Mouse (Mus musculus) neural tube, embryonic 13.5 days (tissue): Measurements from ENCODE around the gene Tecta. TPM values are rescaled to one million over a fixed set of nuclear protein-coding genes. Genes with fewer than 3 reads are reported as not detected.

Experiments
- ATAC-seq: fragments of 200-750 bp; cut with Nextera tagmentation; 2 replicates; pipeline ENCODE4 v1.8.0; 2017; ENCODE audit warnings: low read depth, mild to moderate bottlenecking, moderate TSS enrichment, moderate library complexity
- H3K27ac ChIP-seq: fragments of 300-500 bp; sonication (generic); replicated peaks from 2 replicates; pipeline ENCODE4 v1.5.1; 2015; ENCODE audit warnings: moderate library complexity, mild to moderate bottlenecking, inconsistent platforms
- H3K27me3 ChIP-seq: fragments of 300-500 bp; sonication (generic); 2 replicates; pipeline ENCODE4 v1.6.1; 2015; ENCODE audit warnings: mild to moderate bottlenecking, inconsistent platforms
- H3K36me3 ChIP-seq: fragments of 300-500 bp; sonication (generic); 2 replicates; pipeline ENCODE4 v1.6.1; 2015; ENCODE audit warnings: mild to moderate bottlenecking, inconsistent platforms
- H3K4me1 ChIP-seq: fragments of 300-500 bp; sonication (generic); replicated peaks from 2 replicates; pipeline ENCODE4 v1.6.1; 2015; ENCODE audit warnings: inconsistent platforms
- H3K4me2 ChIP-seq: fragments of 300-500 bp; sonication (generic); 2 replicates; pipeline ENCODE4 v1.6.1; 2015; ENCODE audit warnings: inconsistent platforms, mild to moderate bottlenecking, moderate library complexity
- H3K4me3 ChIP-seq: fragments of 300-500 bp; sonication (generic); 2 replicates; pipeline ENCODE4 v1.5.1; 2015; ENCODE audit warnings: mild to moderate bottlenecking, inconsistent platforms
- H3K9ac ChIP-seq: fragments of 300-500 bp; sonication (generic); 2 replicates; pipeline ENCODE4 v1.6.1; 2015; ENCODE audit warnings: moderate library complexity, mild to moderate bottlenecking, inconsistent platforms
- H3K9me3 ChIP-seq: fragments of 300-500 bp; sonication (generic); 2 replicates; pipeline ENCODE4 v1.6.1; 2016; ENCODE audit warnings: inconsistent platforms
- WGBS: fragments of 180-500 bp; shearing (Covaris S2); methylation state at CpG from one replicate; pipeline ENCODE4 v1.1.7; 2015; 5-methylcytosine and 5-hydroxymethylcytosine counted together
- polyA plus RNA-seq: library from polyadenylated mRNA; unstranded; fragments of >200 nt; fragmentation: Nextera tagmentation; extraction: Ambion mirVana; gene quantifications from 2 replicates; pipeline ENCODE4 v1.2.1, GENCODE M21; 2015

Gene Tecta
- polyA plus RNA-seq, 1 experiment from 2014 or later: 0.74 TPM

DNA sequence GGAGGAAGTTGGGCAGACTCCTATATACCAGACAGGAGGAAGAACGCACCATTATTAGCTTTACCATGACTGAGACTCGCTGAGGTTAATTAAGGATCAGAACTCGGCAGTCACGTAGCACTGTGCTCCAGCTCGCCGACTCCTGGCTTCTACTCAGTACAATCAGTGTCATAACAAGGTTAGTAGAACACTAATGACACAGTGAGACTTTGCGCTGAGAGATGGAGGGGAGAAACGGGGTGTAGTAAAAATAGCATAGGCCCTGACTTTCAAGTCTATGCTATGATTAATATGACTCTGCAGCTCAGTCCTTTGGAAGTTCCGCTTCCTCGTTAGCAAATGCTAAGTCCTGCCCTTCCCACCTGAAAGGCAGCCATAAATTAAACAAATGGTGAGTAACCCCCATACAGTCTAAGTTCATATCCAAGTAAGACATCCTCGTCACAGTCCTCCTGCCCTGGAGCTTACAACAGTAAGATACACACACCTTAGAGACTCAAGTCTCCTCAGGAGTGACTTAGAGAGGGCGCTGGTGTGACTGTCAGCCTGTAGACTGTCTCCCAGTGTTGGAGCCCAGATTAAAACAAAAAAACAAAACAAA lies 17.7 kb upstream of the Tecta start:
- H3K27ac ChIP-seq: no peak overlapping the region
- 86% methylated on average over 12 of the region's 12 CpGs for WGBS
- ATAC-seq: no peak
- H3K9me3 ChIP-seq: no peaks in the 10 kb centered on the region
- no peak overlapping the region for H3K4me3 ChIP-seq
- H3K27me3 ChIP-seq: no peaks in the 10 kb centered on the region
- H3K4me1 ChIP-seq: peaks cover 18% of the 10 kb centered on the region
- no peak overlapping the region for H3K4me2 ChIP-seq
- no peak overlapping the region for H3K9ac ChIP-seq
- peaks cover 39% of the 10 kb centered on the region for H3K36me3 ChIP-seq

DNA sequence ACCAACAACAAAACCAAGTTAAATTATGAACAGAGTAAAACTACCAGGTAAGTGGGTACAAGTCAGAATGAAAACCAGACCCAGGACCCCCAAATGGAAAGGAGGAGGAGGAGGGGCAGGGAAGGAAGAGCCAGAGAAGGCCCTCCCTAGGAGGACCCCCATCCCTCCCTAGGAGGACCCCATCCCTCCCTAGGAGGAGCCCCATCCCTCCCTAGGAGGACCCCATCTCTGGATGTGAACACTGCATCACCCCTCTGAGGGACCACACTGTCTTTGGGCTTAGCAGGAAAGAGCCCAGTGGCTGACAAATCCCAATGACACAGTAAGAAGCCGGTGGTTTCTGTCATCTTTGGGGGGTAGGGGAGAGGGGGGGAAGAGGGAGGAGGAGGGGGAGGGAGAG lies 15.5 kb upstream of the Tecta start:
- Histone ChIP-seq H3K27me3 (no peaks in the 10 kb centered on the region), H3K4me2 (no peak overlapping the region), H3K9ac (no peak overlapping the region), H3K4me1 (peaks cover 18% of the 10 kb centered on the region), H3K27ac (no peak overlapping the region), H3K36me3 (peaks cover 26% of the 10 kb centered on the region), H3K4me3 (no peak overlapping the region), H3K9me3 (no peaks in the 10 kb centered on the region)
- no peak for ATAC-seq
- 38% methylated on average over 1 of the region's 1 CpGs for WGBS

DNA sequence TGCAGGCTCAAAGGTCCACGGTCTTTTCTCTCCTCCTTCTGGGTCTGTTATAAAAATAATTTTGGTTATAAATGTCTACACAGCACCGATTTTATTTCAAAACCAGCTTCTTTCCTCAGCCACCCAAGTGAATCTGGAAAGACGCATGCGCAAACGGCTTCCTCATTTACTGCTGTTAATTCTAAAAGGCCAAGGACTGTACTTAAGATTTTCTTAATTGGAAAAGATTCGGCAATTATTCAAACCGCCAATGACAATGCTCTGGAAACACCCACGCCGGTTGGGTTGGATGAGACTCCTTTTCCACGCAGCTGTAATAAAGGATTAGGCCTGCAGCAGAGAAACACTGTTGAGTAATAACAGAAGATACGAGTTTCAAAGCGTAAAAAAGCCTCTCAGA lies 13.6 kb upstream of the Tecta start:
- Histone ChIP-seq H3K4me3 (no peak overlapping the region), H3K4me1 (peaks cover 18% of the 10 kb centered on the region), H3K9ac (no peak overlapping the region), H3K9me3 (no peaks in the 10 kb centered on the region), H3K36me3 (peaks cover 26% of the 10 kb centered on the region), H3K27ac (no peak overlapping the region), H3K4me2 (no peak overlapping the region), H3K27me3 (no peaks in the 10 kb centered on the region)
- WGBS: 60% methylated on average over 12 of the region's 12 CpGs
- no peak for ATAC-seq

DNA sequence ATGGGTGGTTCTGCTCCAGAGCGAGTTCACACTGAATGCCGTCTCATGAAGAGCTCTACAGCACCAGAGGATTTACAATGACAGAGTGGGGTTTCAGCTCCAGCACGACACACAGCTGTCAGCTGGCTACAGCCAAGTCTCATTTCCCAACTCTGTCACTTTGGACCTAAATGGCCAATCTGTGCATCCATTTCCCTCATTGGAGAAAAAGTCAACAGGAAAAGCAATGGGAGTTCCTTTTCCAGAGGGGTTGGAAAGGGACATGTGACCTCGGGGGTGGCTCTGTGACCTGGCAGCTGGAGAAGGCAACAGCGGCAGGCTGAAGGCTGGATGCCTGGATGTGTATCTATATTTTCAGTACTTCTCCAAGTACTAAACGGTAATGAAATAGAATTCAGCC lies 11.6 kb upstream of the Tecta start:
- WGBS: 87% methylated on average over 6 of the region's 6 CpGs
- Histone ChIP-seq H3K27ac (no peak overlapping the region), H3K4me1 (peaks cover 18% of the 10 kb centered on the region), H3K27me3 (no peaks in the 10 kb centered on the region), H3K9me3 (no peaks in the 10 kb centered on the region), H3K4me2 (no peak overlapping the region), H3K4me3 (no peak overlapping the region), H3K9ac (no peak overlapping the region), H3K36me3 (peaks cover 14% of the 10 kb centered on the region)
- ATAC-seq: no peak

DNA sequence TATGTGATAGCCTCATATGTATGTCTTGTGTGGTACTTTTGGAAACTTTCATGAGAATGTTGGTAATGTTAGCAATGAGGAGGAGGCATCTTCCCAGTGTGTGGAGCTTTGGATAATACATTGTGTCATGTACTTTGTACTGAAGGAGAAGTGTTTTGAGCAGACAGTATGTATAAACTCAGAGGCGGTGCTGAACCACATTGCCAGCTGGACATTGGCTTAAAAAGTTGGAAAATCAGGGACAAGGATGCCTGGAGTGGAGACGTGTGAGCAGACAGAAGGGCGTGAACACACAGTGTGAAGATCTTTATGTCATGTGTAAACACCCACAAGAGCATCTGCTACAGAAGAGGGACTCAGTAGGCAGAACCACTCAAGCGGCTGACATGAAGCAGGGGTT lies 6.0 kb upstream of the Tecta start:
- 0 out of 2 replicates have a peak, but pooled peaks cover 5% of the 10 kb centered on the region for H3K4me1 ChIP-seq
- H3K27ac ChIP-seq: no peak overlapping the region
- no peak for ATAC-seq
- H3K4me2 ChIP-seq: no peak overlapping the region
- WGBS: 85% methylated on average over 4 of the region's 4 CpGs
- no peak overlapping the region for H3K9ac ChIP-seq
- H3K36me3 ChIP-seq: no peaks in the 10 kb centered on the region
- H3K9me3 ChIP-seq: no peaks in the 10 kb centered on the region
- no peak overlapping the region for H3K4me3 ChIP-seq
- H3K27me3 ChIP-seq: no peaks in the 10 kb centered on the region

DNA sequence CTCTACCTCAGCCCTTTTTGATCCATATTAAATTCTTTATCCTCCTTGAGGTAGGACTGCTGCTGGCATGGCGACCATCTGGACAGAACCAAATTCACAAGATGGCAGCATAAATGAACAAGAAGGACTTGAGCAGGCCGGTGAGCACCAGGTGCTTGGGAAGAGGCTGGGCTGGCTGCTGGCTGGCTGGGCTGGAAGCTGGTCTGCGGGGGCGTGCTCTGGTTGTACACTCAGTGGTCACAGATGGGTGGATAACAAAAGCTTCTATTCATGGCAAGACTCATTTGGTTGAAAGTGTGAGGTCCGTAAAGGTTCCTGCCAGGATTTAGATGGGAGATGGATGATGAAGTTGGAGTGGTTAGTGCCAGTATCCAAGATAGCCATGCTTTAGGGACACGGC lies 1.8 kb upstream of the Tecta start:
- Histone ChIP-seq H3K4me2 (no peak overlapping the region), H3K27me3 (peaks cover 9% of the 10 kb centered on the region; the same call in 1 of the 2 replicates), H3K36me3 (no peaks in the 10 kb centered on the region), H3K9ac (no peak overlapping the region), H3K4me1 (peaks cover 14% of the 10 kb centered on the region), H3K27ac (no peak overlapping the region), H3K9me3 (no peaks in the 10 kb centered on the region), H3K4me3 (no peak overlapping the region)
- no peak for ATAC-seq
- WGBS: 56% methylated on average over 6 of the region's 6 CpGs

DNA sequence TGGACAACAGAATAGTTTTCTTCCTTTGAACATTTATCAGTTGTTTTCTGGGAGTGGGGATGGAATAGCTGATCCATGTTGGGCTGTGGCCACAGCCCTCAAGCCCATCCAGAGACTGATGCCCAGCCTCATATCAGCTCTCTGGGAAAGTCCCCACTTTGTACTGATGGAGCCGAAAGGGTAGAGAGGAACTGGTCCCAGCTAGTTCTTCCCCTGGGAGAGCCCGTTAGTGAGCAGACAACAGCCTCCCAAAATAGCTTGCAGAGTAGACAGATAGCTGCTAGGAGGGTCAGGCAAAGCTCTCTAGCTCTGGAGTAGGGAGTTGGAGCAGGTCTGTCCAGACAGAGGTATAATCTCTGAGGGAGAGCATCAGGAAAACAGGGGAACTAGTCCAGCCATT lies 3.6 kb downstream of the Tecta start:
- 86% methylated on average over 2 of the region's 2 CpGs for WGBS
- no peak overlapping the region for H3K4me3 ChIP-seq
- H3K9ac ChIP-seq: no peak overlapping the region
- H3K27ac ChIP-seq: no peak overlapping the region
- peaks cover 9% of the 10 kb centered on the region; the same call in 1 of the 2 replicates for H3K27me3 ChIP-seq
- no peak for ATAC-seq
- peaks cover 34% of the 10 kb centered on the region for H3K4me1 ChIP-seq
- no peaks in the 10 kb centered on the region for H3K9me3 ChIP-seq
- no peak overlapping the region for H3K4me2 ChIP-seq
- H3K36me3 ChIP-seq: no peaks in the 10 kb centered on the region

DNA sequence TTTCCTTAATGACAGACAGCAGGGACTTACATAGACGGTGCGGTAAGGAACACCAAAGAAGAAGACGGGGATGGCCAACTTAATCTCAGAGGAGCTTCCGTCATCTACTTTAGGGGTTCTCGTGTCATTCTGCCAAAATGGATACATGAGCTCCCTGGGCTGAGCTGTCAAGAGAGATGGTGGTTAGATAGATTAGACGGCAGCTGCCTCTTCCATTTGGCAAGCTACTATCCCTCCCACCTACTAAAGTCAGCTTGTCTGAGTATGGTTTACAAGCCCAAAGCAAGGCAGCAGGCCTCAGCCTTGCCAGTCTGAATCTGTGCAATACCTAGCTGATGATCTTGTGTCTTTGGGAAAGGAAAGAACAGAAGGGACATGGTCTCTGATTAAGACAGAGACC lies 4.8 kb downstream of the Tecta start:
- H3K4me1 ChIP-seq: peaks cover 46% of the 10 kb centered on the region
- WGBS: 59% methylated on average over 6 of the region's 6 CpGs
- no peak overlapping the region for H3K27ac ChIP-seq
- no peak for ATAC-seq
- H3K36me3 ChIP-seq: no peaks in the 10 kb centered on the region
- H3K4me2 ChIP-seq: no peak overlapping the region
- no peak overlapping the region for H3K4me3 ChIP-seq
- H3K9me3 ChIP-seq: no peaks in the 10 kb centered on the region
- no peak overlapping the region for H3K9ac ChIP-seq
- H3K27me3 ChIP-seq: peaks cover 9% of the 10 kb centered on the region; the same call in 1 of the 2 replicates

DNA sequence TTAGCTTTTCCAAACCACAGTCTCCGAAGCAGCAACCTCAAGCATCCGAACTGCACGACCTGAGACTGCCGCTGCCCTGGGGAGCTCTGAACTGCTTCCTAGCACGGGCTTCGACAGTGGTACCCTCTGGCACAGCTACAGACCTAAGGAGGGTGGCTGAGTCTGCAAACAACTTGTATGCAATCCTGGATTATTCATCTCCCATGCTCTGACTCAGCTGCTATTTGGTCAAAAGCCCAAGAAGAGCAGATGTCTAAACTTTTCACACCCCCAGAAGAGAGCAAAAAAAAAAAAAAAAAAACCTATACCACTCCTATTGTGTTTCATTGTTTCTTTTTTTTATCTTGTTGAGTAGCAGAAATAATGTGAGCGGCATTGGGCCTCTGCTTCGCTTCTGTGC lies 5.4 kb downstream of the Tecta start:
- peaks cover 4% of the 10 kb centered on the region; the same call in 1 of the 2 replicates for H3K27me3 ChIP-seq
- H3K9ac ChIP-seq: no peak overlapping the region
- no peak for ATAC-seq
- H3K4me3 ChIP-seq: no peak overlapping the region
- H3K4me1 ChIP-seq: peaks cover 45% of the 10 kb centered on the region
- no peaks in the 10 kb centered on the region for H3K9me3 ChIP-seq
- 68% methylated on average over 8 of the region's 8 CpGs for WGBS
- no peak overlapping the region for H3K4me2 ChIP-seq
- H3K27ac ChIP-seq: no peak overlapping the region
- H3K36me3 ChIP-seq: no peaks in the 10 kb centered on the region

DNA sequence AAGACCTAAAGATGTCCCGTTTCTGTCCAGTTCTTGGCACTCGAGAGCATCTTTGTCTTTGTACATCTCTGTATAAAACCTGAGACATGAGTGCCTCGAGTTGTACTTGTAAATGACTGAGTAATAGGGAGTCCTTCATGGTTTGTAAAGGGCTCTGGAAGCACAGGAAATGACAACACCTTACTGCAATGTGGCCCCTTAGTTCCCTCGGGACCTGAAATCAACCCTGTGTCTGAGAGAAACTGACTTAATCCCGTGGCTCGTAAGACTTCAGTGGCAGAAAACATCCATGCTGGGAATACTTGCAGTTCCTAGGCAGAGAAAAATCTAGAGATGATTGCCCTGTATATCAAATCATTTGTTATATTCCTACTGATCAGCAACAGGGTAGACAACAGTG lies 6.8 kb downstream of the Tecta start:
- H3K4me2 ChIP-seq: no peak overlapping the region
- H3K4me3 ChIP-seq: no peak overlapping the region
- no peak for ATAC-seq
- H3K9ac ChIP-seq: no peak overlapping the region
- peaks cover 38% of the 10 kb centered on the region for H3K4me1 ChIP-seq
- 70% methylated on average over 6 of the region's 6 CpGs for WGBS
- H3K36me3 ChIP-seq: no peaks in the 10 kb centered on the region
- peaks cover 8% of the 10 kb centered on the region; the same call in 1 of the 2 replicates for H3K27me3 ChIP-seq
- H3K27ac ChIP-seq: no peak overlapping the region
- no peaks in the 10 kb centered on the region for H3K9me3 ChIP-seq

DNA sequence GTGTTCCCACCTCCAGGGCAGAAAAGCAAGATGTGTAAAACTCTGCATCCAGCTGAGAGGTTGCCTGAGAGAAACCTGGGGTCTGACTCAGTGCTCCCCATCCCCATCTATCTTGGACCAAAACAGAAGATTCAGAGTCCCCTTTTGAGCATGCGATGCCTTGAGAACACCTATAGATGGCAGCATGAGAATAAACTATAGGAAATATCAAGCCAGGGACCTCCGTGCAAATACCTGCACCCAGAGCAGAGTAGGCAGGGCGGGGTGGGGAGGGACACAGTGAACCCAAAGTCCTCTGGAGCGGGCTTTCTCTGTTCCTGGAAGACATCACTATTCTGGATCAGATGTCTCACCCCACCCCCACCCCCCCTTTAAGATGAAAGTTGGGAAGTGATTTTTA lies 11.2 kb downstream of the Tecta start:
- Histone ChIP-seq H3K36me3 (no peaks in the 10 kb centered on the region), H3K27me3 (peaks cover 30% of the 10 kb centered on the region), H3K9ac (no peak overlapping the region), H3K27ac (no peak overlapping the region), H3K4me1 (peaks cover 43% of the 10 kb centered on the region), H3K4me2 (no peak overlapping the region), H3K9me3 (no peaks in the 10 kb centered on the region), H3K4me3 (no peak overlapping the region)
- no peak for ATAC-seq
- WGBS: 65% methylated on average over 4 of the region's 4 CpGs

DNA sequence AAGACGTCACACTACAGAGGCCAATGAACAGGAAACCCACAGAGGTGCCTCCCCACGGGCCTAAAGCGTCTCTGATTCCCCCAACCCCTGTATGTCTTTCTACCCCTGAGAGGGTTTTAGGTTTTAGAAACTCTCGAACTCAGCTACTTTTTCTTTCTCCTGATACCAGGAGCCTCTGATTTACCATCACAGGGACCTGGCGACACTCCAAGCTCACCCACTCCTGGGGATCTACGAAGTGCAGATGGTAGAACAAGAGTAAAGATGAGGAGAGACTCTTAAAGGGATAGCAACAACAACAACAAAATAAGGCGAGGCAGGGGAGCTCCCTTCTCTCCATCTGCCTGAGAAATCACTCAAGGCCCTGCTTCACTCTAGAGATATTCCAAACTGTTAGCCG lies 12.7 kb downstream of the Tecta start:
- peaks cover 30% of the 10 kb centered on the region for H3K27me3 ChIP-seq
- peaks cover 52% of the 10 kb centered on the region for H3K4me1 ChIP-seq
- ATAC-seq: no peak
- no peak overlapping the region for H3K9ac ChIP-seq
- H3K36me3 ChIP-seq: no peaks in the 10 kb centered on the region
- no peak overlapping the region for H3K4me3 ChIP-seq
- H3K9me3 ChIP-seq: no peaks in the 10 kb centered on the region
- 69% methylated on average over 8 of the region's 8 CpGs for whole genome bisulfite sequencing
- no peak overlapping the region for H3K4me2 ChIP-seq
- H3K27ac ChIP-seq: no peak overlapping the region

DNA sequence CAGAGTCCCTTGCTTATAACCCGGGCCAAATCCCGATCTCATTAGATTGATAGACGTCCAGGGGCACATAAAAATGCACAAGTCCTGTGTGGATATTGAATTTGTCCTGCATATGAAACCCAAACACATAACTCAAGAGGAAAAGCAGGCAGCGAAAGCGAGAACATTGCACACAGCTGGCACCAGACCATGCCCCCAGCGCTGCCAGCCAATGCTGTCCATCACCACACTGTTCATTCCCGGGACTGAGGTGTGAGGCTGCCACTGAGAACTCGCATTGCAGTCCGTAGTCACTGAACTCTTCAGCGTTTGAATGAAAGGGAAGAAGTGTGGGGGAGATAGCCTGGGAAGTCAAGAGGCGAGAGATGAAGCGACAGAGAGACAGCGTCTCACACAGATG lies 14.1 kb downstream of the Tecta start:
- Histone ChIP-seq H3K9me3 (no peaks in the 10 kb centered on the region), H3K9ac (no peak overlapping the region), H3K27me3 (peaks cover 30% of the 10 kb centered on the region), H3K36me3 (no peaks in the 10 kb centered on the region), H3K27ac (no peak overlapping the region), H3K4me1 (peaks cover 43% of the 10 kb centered on the region), H3K4me2 (no peak overlapping the region), H3K4me3 (no peak overlapping the region)
- WGBS: 58% methylated on average over 13 of the region's 13 CpGs
- ATAC-seq: no peak
